Mouse (Mus musculus) G1E (cell line): Measurements from ENCODE around the gene Pparg.

Experiments used
- CTCF ChIP-seq: IDR thresholded peaks from 2 replicates; pipeline ENCODE4 v1.5.1; 2012; ENCODE audit warnings: low read depth, low read length, inconsistent platforms, mixed read lengths
- GATA2 ChIP-seq: IDR thresholded peaks from 2 replicates; pipeline ENCODE4 v1.6.1; 2012; ENCODE audit warnings: low read depth, low read length, inconsistent platforms, borderline replicate concordance

DNA sequence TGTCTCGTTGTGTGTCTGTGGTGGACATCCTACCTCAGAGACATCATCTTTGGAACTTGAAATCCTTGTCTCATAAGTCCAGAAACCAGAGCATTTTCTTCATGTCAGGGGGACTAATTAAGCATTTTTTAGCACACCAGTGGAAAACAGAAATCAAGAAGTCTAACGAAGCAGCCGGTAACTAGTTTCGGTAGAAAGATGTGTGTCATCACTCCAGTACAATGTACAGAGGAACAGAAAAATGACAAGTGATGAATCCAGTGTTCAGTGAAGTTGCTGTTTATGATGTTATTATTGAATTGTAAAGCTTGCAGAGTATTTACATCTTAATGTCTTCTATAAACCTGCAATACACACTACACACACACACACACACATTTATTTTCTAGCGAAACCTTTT lies 19.8 kb downstream of the Pparg start:
- TF ChIP-seq CTCF (no peak), GATA2 (no peak)
